Mouse (Mus musculus): ENCODE data around the gene Dpm3. TPM values are rescaled to one million over a fixed set of nuclear protein-coding genes. Genes with fewer than 3 reads are reported as not detected.

Dpm3 gene
- polyA plus RNA-seq, 1 experiment = 39.3 TPM

GRCm38 (mm10) chr3:89233562-89234110, 25.5 kb upstream of the Dpm3 start:
- Histone ChIP-seq H3K4me1 (ENCODE audit: control insufficient read depth, insufficient read depth, low read length) (peaks cover 3% of the 10 kb centered on the region; the same call in 1 of the 2 replicates), H3K27ac (ENCODE audit: control insufficient read depth, insufficient read depth, low read depth, low read length, poor library complexity) (peak overlapping the region; percentile 76), H3K4me3 (replicated peaks; ENCODE audit: control insufficient read depth, low read depth, low read length) (no peak overlapping the region)
- TF ChIP-seq CTCF (IDR thresholded peaks at IDR 0.05; ENCODE audit: control insufficient read depth, insufficient read depth, low read length) = peak; percentile 30; the same call in 1 of the 2 replicates
- no peak for TF ChIP-seq POLR2A (IDR thresholded peaks at IDR 0.05; ENCODE audit: borderline replicate concordance, control insufficient read depth, low read depth, low read length)
- WGBS = 8% methylated on average over 14 of the region's 14 CpGs

DNA sequence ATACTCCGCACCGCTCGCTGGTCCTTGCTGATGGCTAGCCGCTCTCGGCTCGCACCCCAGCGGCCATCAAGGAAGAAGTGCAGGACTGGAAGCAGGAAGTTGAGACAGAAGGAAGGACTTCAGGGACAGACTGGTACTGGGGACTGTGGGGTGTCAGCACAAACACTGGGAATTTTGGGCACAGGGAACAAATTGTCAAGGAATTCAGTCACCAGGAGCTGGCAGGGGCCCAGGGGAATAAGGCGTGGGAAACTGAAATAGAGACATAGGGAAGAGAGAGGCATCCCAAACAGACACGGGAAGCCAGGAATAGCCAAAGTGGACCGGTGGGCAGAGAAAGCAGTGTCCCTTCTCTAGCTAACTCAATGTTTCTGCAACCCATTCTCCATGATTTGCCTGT, 22.6 kb upstream of the Dpm3 start:
- H3K4me1 ChIP-seq (ENCODE audit: control insufficient read depth, insufficient read depth, low read length) = peaks cover 3% of the 10 kb centered on the region; the same call in 1 of the 2 replicates
- TF ChIP-seq POLR2A (IDR thresholded peaks at IDR 0.05; ENCODE audit: borderline replicate concordance, control insufficient read depth, low read depth, low read length) (no peak), CTCF (IDR thresholded peaks at IDR 0.05; ENCODE audit: control insufficient read depth, insufficient read depth, low read length) (no peak)
- no peak overlapping the region for H3K4me3 ChIP-seq (replicated peaks; ENCODE audit: control insufficient read depth, low read depth, low read length)
- H3K27ac ChIP-seq (ENCODE audit: control insufficient read depth, insufficient read depth, low read depth, low read length, poor library complexity) = no peak overlapping the region
- WGBS = 81% methylated on average over 10 of the region's 10 CpGs

DNA sequence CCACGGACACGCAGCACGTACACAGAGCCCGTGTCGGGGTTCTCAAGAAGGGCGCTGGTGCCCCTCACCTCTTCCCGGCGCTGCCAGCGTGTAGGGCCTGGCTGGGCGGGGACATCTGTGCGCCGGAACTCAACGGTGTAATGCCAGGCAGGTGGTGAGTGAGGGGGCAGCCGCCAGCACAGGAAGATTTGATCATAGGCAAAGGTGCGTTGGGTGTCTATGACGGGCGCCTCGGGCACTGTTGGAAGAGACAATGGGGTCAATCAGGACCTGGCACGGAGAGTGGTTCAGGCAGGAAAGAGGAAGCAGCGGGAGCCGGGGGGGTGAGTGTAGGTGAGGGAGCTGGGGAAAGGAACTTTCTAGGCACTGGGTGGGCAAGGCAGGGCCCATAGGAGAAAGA, 21.5 kb upstream of the Dpm3 start:
- Histone ChIP-seq H3K4me3 (replicated peaks; ENCODE audit: control insufficient read depth, low read depth, low read length) (no peak overlapping the region), H3K4me1 (ENCODE audit: control insufficient read depth, insufficient read depth, low read length) (peaks cover 3% of the 10 kb centered on the region; the same call in 1 of the 2 replicates), H3K27ac (ENCODE audit: control insufficient read depth, insufficient read depth, low read depth, low read length, poor library complexity) (no peak overlapping the region)
- 79% methylated on average over 21 of the region's 21 CpGs for WGBS
- TF ChIP-seq CTCF (IDR thresholded peaks at IDR 0.05; ENCODE audit: control insufficient read depth, insufficient read depth, low read length) (no peak), POLR2A (IDR thresholded peaks at IDR 0.05; ENCODE audit: borderline replicate concordance, control insufficient read depth, low read depth, low read length) (no peak)

DNA sequence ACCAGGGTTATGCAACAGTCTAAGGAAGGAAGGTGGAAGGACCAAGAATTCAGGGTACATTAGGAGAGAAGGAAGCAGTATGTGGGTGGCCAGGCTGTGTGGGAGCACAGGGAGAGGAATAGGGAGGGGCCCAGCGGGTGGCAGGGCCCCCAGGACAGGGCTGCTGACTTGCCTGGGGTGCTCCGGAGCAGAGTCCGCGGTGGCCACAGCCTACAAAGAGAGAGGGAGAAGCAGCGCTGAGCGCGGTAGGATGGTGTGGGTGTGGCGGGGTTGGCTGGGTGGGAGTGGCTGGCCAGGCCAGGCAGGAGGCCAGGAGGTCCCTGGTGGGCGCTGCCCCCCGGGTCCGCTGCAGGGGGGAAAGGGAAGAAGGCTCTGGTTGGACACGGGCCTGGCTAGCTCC, 20.7 kb upstream of the Dpm3 start:
- H3K4me3 ChIP-seq (replicated peaks; ENCODE audit: control insufficient read depth, low read depth, low read length) = no peak overlapping the region
- 77% methylated on average over 11 of the region's 12 CpGs for WGBS
- H3K4me1 ChIP-seq (ENCODE audit: control insufficient read depth, insufficient read depth, low read length) = peaks cover 2% of the 10 kb centered on the region; the same call in 1 of the 2 replicates
- H3K27ac ChIP-seq (ENCODE audit: control insufficient read depth, insufficient read depth, low read depth, low read length, poor library complexity) = no peak overlapping the region
- TF ChIP-seq CTCF (IDR thresholded peaks at IDR 0.05; ENCODE audit: control insufficient read depth, insufficient read depth, low read length) (no peak), POLR2A (IDR thresholded peaks at IDR 0.05; ENCODE audit: borderline replicate concordance, control insufficient read depth, low read depth, low read length) (no peak)

GRCm38 (mm10) chr3:89242331-89242895, 16.7 kb upstream of the Dpm3 start:
- 57% methylated on average over 9 of the region's 9 CpGs for WGBS
- peaks cover 3% of the 10 kb centered on the region for H3K4me1 ChIP-seq (ENCODE audit: control insufficient read depth, insufficient read depth, low read length)
- TF ChIP-seq POLR2A (IDR thresholded peaks at IDR 0.05; ENCODE audit: borderline replicate concordance, control insufficient read depth, low read depth, low read length) = no peak
- peak; percentile 72 for TF ChIP-seq CTCF (IDR thresholded peaks at IDR 0.05; ENCODE audit: control insufficient read depth, insufficient read depth, low read length)
- no peak overlapping the region for H3K27ac ChIP-seq (ENCODE audit: control insufficient read depth, insufficient read depth, low read depth, low read length, poor library complexity)
- no peak overlapping the region for H3K4me3 ChIP-seq (replicated peaks; ENCODE audit: control insufficient read depth, low read depth, low read length)

- WGBS = 11% methylated on average over 14 of the region's 14 CpGs
- Histone ChIP-seq H3K4me3 (replicated peaks; ENCODE audit: control insufficient read depth, low read depth, low read length) (no peak overlapping the region), H3K4me1 (ENCODE audit: control insufficient read depth, insufficient read depth, low read length) (peaks cover 3% of the 10 kb centered on the region), H3K27ac (ENCODE audit: control insufficient read depth, insufficient read depth, low read depth, low read length, poor library complexity) (no peak overlapping the region)
- TF ChIP-seq CTCF (IDR thresholded peaks at IDR 0.05; ENCODE audit: control insufficient read depth, insufficient read depth, low read length) = peak; percentile 58
- TF ChIP-seq POLR2A (IDR thresholded peaks at IDR 0.05; ENCODE audit: borderline replicate concordance, control insufficient read depth, low read depth, low read length) = no peak
These were observed 15.5 kb upstream of the Dpm3 start for GRCm38 (mm10) chr3:89243609-89244008.

- Histone ChIP-seq H3K27ac (ENCODE audit: control insufficient read depth, insufficient read depth, low read depth, low read length, poor library complexity) (no peak overlapping the region), H3K4me3 (replicated peaks; ENCODE audit: control insufficient read depth, low read depth, low read length) (no peak overlapping the region), H3K4me1 (ENCODE audit: control insufficient read depth, insufficient read depth, low read length) (peaks cover 3% of the 10 kb centered on the region)
- 43% methylated on average over 25 of the region's 25 CpGs for WGBS
- TF ChIP-seq CTCF (IDR thresholded peaks at IDR 0.05; ENCODE audit: control insufficient read depth, insufficient read depth, low read length) = 0 out of 2 replicates have a peak, but pooled peaks have one; percentile 2
- TF ChIP-seq POLR2A (IDR thresholded peaks at IDR 0.05; ENCODE audit: borderline replicate concordance, control insufficient read depth, low read depth, low read length) = no peak
These were observed 14.8 kb upstream of the Dpm3 start for GRCm38 (mm10) chr3:89244158-89244981.

Measured in bone marrow, adult 2 months (tissue).